Mouse (Mus musculus): Measurements from ENCODE around the gene Mecom. TPM values are rescaled to one million over a fixed set of nuclear protein-coding genes. Genes with fewer than 3 reads are reported as not detected.

Mecom gene
- total and polyA plus RNA-seq, 3 experiments = not detected

- Histone ChIP-seq H3K9ac (ENCODE audit: insufficient read depth, low read depth) (no peak overlapping the region), H3K4me3 (replicated peaks in 1 of 3; ENCODE audit: low read depth in 2 of 3, low read length in 2 of 3, poor library complexity in 1 of 3) (no peak overlapping the region), H3K79me2 (replicated peaks; ENCODE audit: control insufficient read depth, extremely low read depth, insufficient read depth, poor library complexity, severe bottlenecking) (no peaks in the 10 kb centered on the region), H3K27ac (ENCODE audit: insufficient read depth, low read depth) (no peak overlapping the region), H3K4me1 (ENCODE audit: control insufficient read depth in 1 of 2, insufficient read depth in 2 of 2) (no peaks in the 10 kb centered on the region), H3K27me3 (replicated peaks) (no peaks in the 10 kb centered on the region), H3K4me2 (ENCODE audit: insufficient read depth, low read depth, poor library complexity, severe bottlenecking) (no peak overlapping the region), H3K36me3 (replicated peaks in 1 of 2; ENCODE audit: control insufficient read depth in 1 of 2, insufficient read depth in 1 of 2, low read length in 1 of 2) (no peaks in the 10 kb centered on the region), H3K9me3 (replicated peaks; ENCODE audit: low read length) (no peaks in the 10 kb centered on the region)
- in situ Hi-C loops (cut with MboI; ENCODE audit: low pct_ligation_motif_present, low pct_unique_long_range_greater_than_20kb, low sequenced_read_pairs) = no loop called here
- TF ChIP-seq SMC3 (IDR thresholded peaks at IDR 0.05; ENCODE audit: low read depth, low read length) (no peak), RAD21 (IDR thresholded peaks at IDR 0.05; ENCODE audit: low read depth, low read length) (no peak), MAZ (IDR thresholded peaks at IDR 0.05; ENCODE audit: low read depth, low read length) (no peak), E2F4 (IDR thresholded peaks at IDR 0.05; ENCODE audit: insufficient replicate concordance, low read depth, low read length) (no peak), MAFK (IDR thresholded peaks at IDR 0.05; ENCODE audit: insufficient replicate concordance, low read length) (no peak), ZMIZ1 (IDR thresholded peaks at IDR 0.05; ENCODE audit: low read depth, low read length) (no peak), POLR2A (IDR thresholded peaks at IDR 0.05; ENCODE audit: low read depth, low read length) (no peak), CHD2 (IDR thresholded peaks at IDR 0.05; ENCODE audit: low read length) (no peak), UBTF (IDR thresholded peaks at IDR 0.05; ENCODE audit: low read depth, low read length) (no peak), IRF4 (IDR thresholded peaks at IDR 0.05; ENCODE audit: low read depth, low read length) (no peak), ELF1 (IDR thresholded peaks at IDR 0.05; ENCODE audit: low read depth, low read length) (no peak)
- dilution Hi-C loops (cut with MboI; ENCODE audit: extremely low pct_ligation_motif_present, extremely low pct_unique_long_range_greater_than_20kb, low sequenced_read_pairs) = no loop called here
- no peak for DNase-seq (ENCODE audit: extremely low read depth)
These were observed 404.4 kb downstream of the Mecom start for GRCm38 (mm10) chr3:30143440-30143839.

- H3K79me2 ChIP-seq (replicated peaks; ENCODE audit: control insufficient read depth, extremely low read depth, insufficient read depth, poor library complexity, severe bottlenecking) = no peaks in the 10 kb centered on the region
- in situ Hi-C loops (cut with MboI; ENCODE audit: low pct_ligation_motif_present, low pct_unique_long_range_greater_than_20kb, low sequenced_read_pairs) (no loop called here), dilution Hi-C loops (cut with MboI; ENCODE audit: extremely low pct_ligation_motif_present, extremely low pct_unique_long_range_greater_than_20kb, low sequenced_read_pairs) (no loop called here)
- no peak overlapping the region for H3K9ac ChIP-seq (ENCODE audit: insufficient read depth, low read depth)
- no peaks in the 10 kb centered on the region for H3K27me3 ChIP-seq (replicated peaks)
- no peak for DNase-seq (ENCODE audit: extremely low read depth)
- H3K27ac ChIP-seq (ENCODE audit: insufficient read depth, low read depth) = no peak overlapping the region
- TF ChIP-seq GABPA (IDR thresholded peaks at IDR 0.05; ENCODE audit: insufficient replicate concordance, low read depth, low read length) = no peak
- no peak for TF ChIP-seq SMC3 (IDR thresholded peaks at IDR 0.05; ENCODE audit: low read depth, low read length)
- no peak for TF ChIP-seq MAFK (IDR thresholded peaks at IDR 0.05; ENCODE audit: insufficient replicate concordance, low read length)
- TF ChIP-seq JUND (conservative IDR thresholded peaks at IDR 0.05; ENCODE audit: low read depth, low read length) = no peak
- TF ChIP-seq ZC3H11A (IDR thresholded peaks at IDR 0.05; ENCODE audit: low read depth, low read length) = no peak
- TF ChIP-seq KAT2A (IDR thresholded peaks at IDR 0.05; ENCODE audit: insufficient replicate concordance, low read length) = no peak
- no peak for TF ChIP-seq BHLHE40 (IDR thresholded peaks at IDR 0.05; ENCODE audit: low read depth, low read length)
- no peak for TF ChIP-seq ZNF384 (IDR thresholded peaks at IDR 0.05; ENCODE audit: low read depth, low read length)
- no peak for TF ChIP-seq RCOR1 (conservative IDR thresholded peaks at IDR 0.05; ENCODE audit: low read depth, low read length)
- no peak for TF ChIP-seq POLR2AphosphoS2 (IDR thresholded peaks at IDR 0.05; ENCODE audit: low read depth, low read length)
- no peak for TF ChIP-seq RAD21 (IDR thresholded peaks at IDR 0.05; ENCODE audit: low read depth, low read length)
- no peak for TF ChIP-seq UBTF (IDR thresholded peaks at IDR 0.05; ENCODE audit: low read depth, low read length)
- no peak for TF ChIP-seq E2F4 (IDR thresholded peaks at IDR 0.05; ENCODE audit: insufficient replicate concordance, low read depth, low read length)
- TF ChIP-seq PAX5 (IDR thresholded peaks at IDR 0.05; ENCODE audit: low read length) = no peak
- H3K4me2 ChIP-seq (ENCODE audit: insufficient read depth, low read depth, poor library complexity, severe bottlenecking) = no peak overlapping the region
- H3K4me3 ChIP-seq (replicated peaks in 1 of 3; ENCODE audit: low read depth in 2 of 3, low read length in 2 of 3, poor library complexity in 1 of 3) = no peak overlapping the region
- no peaks in the 10 kb centered on the region for H3K9me3 ChIP-seq (replicated peaks; ENCODE audit: low read length)
- no peaks in the 10 kb centered on the region for H3K36me3 ChIP-seq (replicated peaks in 1 of 2; ENCODE audit: control insufficient read depth in 1 of 2, insufficient read depth in 1 of 2, low read length in 1 of 2)
- H3K4me1 ChIP-seq (ENCODE audit: control insufficient read depth in 1 of 2, insufficient read depth in 2 of 2) = no peaks in the 10 kb centered on the region
These were observed 407.5 kb downstream of the Mecom start for GRCm38 (mm10) chr3:30140349-30140748.

Data from CH12.LX (cell line).